Mouse (Mus musculus) E14TG2a.4 (cell line): ENCODE results near the gene Wfdc2.

Experiments
- CTCF ChIP-seq: conservative IDR thresholded peaks from 2 replicates; pipeline ENCODE4 v1.5.1; 2014; ENCODE audit warnings: low read length
- NANOG ChIP-seq: IDR thresholded peaks from 2 replicates; pipeline ENCODE4 v1.6.1; 2014; ENCODE audit warnings: borderline replicate concordance, low read length, mixed read lengths
- POU5F1 ChIP-seq: IDR thresholded peaks from 2 replicates; pipeline ENCODE4 v1.6.1; 2014; ENCODE audit warnings: low read length, borderline replicate concordance

- TF ChIP-seq CTCF (no peak), POU5F1 (no peak), NANOG (no peak)
Measured at GRCm38 (mm10) chr2:164608781-164609180, 46.6 kb downstream of the Wfdc2 start.
